Mouse (Mus musculus) midbrain, embryonic 12.5 days (tissue): ENCODE measurements around the gene Slc7a6os. TPM values are rescaled to one million over a fixed set of nuclear protein-coding genes. Genes with fewer than 3 reads are reported as not detected.
A peak's percentile ranks its signal among the peaks of the same experiment; 100 is the strongest.
"Not testable (repeated sequence)": the region's sequence is repeated elsewhere in the genome, so short reads cannot be mapped to it uniquely, and the experiment has no call there.

Source experiments
- ATAC-seq: fragments of 200-750 bp; cut with Nextera tagmentation; 2 replicates; pipeline ENCODE4 v1.8.0; 2017; ENCODE audit warnings: low read depth, moderate TSS enrichment, moderate library complexity; ENCODE audit not compliant: low FRiP score
- H3K27ac ChIP-seq: fragments of 300-500 bp; sonication (generic); replicated peaks from 2 replicates; pipeline ENCODE4 v1.5.1; 2016; ENCODE audit warnings: mild to moderate bottlenecking
- H3K27me3 ChIP-seq: fragments of 300-500 bp; sonication (generic); 2 replicates; pipeline ENCODE4 v1.6.1; 2016; ENCODE audit warnings: mild to moderate bottlenecking
- H3K36me3 ChIP-seq: fragments of 300-500 bp; sonication (generic); 2 replicates; pipeline ENCODE4 v1.6.1; 2016
- H3K4me1 ChIP-seq: fragments of 300-500 bp; sonication (generic); 2 replicates; pipeline ENCODE4 v1.6.1; 2016
- H3K4me2 ChIP-seq: fragments of 300-500 bp; sonication (generic); replicated peaks from 2 replicates; pipeline ENCODE4 v1.6.1; 2016; ENCODE audit warnings: mild to moderate bottlenecking, moderate library complexity
- H3K4me3 ChIP-seq: fragments of 300-500 bp; sonication (generic); 2 replicates; pipeline ENCODE4 v1.5.1; 2016; ENCODE audit warnings: mild to moderate bottlenecking
- H3K9ac ChIP-seq: fragments of 300-500 bp; sonication (generic); replicated peaks from 2 replicates; pipeline ENCODE4 v1.6.1; 2016; ENCODE audit warnings: mild to moderate bottlenecking, moderate library complexity
- H3K9me3 ChIP-seq: fragments of 300-500 bp; sonication (generic); 2 replicates; pipeline ENCODE4 v1.6.1; 2016; ENCODE audit warnings: mild to moderate bottlenecking
- whole genome bisulfite sequencing: fragments of 180-500 bp; shearing (Covaris S2); methylation state at CpG from one replicate; pipeline ENCODE4 v1.1.7; 2016; 5-methylcytosine and 5-hydroxymethylcytosine counted together
- polyA plus RNA-seq: library from polyadenylated mRNA; unstranded; fragments of >200 nt; fragmentation: Nextera tagmentation; extraction: Ambion mirVana; gene quantifications from 2 replicates; pipeline ENCODE4 v1.2.1, GENCODE M21; 2016

The Slc7a6os gene
- polyA plus RNA-seq, 1 experiment from 2014 or later = 39.4 TPM

DNA sequence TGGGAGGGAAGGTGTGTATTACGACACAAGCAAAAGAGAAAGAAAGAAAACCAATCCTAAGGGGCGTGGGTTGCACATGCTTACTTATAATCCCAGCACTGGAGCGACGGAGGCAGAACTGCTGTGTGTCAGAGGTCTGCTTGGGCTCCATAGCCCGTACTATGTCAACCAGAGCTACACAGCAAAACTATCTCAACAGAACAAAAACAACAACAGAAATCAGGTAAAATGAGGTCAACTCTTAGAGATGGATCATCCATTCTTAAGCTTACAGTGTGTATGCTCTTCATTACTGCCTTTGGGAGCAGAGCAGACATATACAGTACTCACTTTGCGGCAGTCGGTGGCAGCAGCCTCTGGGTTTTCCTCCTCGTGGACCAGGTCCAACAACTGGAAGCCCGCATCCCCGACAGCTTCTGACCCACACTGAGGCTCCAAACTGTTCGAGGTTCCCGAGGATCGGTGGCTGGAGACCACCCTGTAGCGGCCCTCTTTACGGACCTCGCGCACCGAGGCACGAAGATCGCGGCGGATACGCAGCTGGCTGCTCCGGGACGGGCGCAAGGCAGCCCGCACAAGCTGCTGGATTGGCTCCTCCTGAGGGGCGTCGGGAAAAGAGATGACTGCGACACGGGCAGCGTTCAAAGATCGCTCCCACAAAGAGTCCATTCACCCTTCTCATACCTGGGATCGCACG is 552 bp downstream of the Slc7a6os start:
- H3K4me3 ChIP-seq = peak overlapping the region; percentile 83
- peaks cover 40% of the 10 kb centered on the region for H3K36me3 ChIP-seq
- peak overlapping the region; percentile 87 for H3K4me2 ChIP-seq
- peak; percentile 71 for ATAC-seq
- H3K4me1 ChIP-seq = peaks cover 14% of the 10 kb centered on the region
- peak overlapping the region; percentile 90 for H3K9ac ChIP-seq
- H3K9me3 ChIP-seq = no peaks in the 10 kb centered on the region
- no peaks in the 10 kb centered on the region for H3K27me3 ChIP-seq
- WGBS = under 1% methylated on average over 35 of the region's 35 CpGs
- H3K27ac ChIP-seq = peak overlapping the region; percentile 92

- not testable (repeated sequence) for H3K4me3 ChIP-seq, ATAC-seq, H3K9ac ChIP-seq, H3K4me1 ChIP-seq, H3K27me3 ChIP-seq, H3K9me3 ChIP-seq, H3K4me2 ChIP-seq, H3K27ac ChIP-seq
- H3K36me3 ChIP-seq = peaks cover 81% of the 10 kb centered on the region
- WGBS = 89% methylated on average over 3 of the region's 3 CpGs
These were observed 11.1 kb downstream of the Slc7a6os start for GRCm38 (mm10) chr8:106199596-106199995.

- H3K9ac ChIP-seq = no peak overlapping the region
- H3K36me3 ChIP-seq = peaks cover 83% of the 10 kb centered on the region
- H3K9me3 ChIP-seq = no peaks in the 10 kb centered on the region
- H3K27ac ChIP-seq = no peak overlapping the region
- 9% methylated on average over 1 of the region's 1 CpGs for WGBS
- no peak overlapping the region for H3K4me2 ChIP-seq
- no peak overlapping the region for H3K4me3 ChIP-seq
- peaks cover 3% of the 10 kb centered on the region; the same call in 1 of the 2 replicates for H3K4me1 ChIP-seq
- ATAC-seq = no peak
- H3K27me3 ChIP-seq = no peaks in the 10 kb centered on the region
These were observed 12.0 kb downstream of the Slc7a6os start for GRCm38 (mm10) chr8:106198741-106199140.

DNA sequence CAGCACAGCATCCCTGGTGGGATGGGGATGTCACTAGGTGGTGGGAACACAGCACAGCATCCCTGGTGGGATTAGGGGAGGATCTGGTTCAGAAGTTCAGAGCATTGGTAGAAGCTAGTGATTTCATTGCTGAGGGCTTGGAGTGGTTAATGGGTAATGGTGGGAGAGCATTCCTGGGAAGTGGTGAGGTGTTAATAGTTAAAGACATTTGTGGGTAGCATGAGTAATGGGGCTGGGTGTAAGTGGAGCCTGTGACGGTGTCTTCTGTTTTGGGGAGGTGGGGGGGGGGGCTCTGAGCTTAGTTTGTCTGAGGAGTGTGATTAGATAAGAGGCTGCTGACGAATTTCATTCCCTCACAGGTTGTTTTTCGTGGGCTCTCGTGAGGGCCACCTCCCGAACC is 16.7 kb downstream of the Slc7a6os start:
- Histone ChIP-seq H3K36me3 (peaks cover 83% of the 10 kb centered on the region), H3K27me3 (no peaks in the 10 kb centered on the region), H3K4me1 (peaks cover 3% of the 10 kb centered on the region; the same call in 1 of the 2 replicates), H3K4me2 (no peak overlapping the region), H3K4me3 (no peak overlapping the region), H3K9me3 (no peaks in the 10 kb centered on the region), H3K27ac (no peak overlapping the region), H3K9ac (no peak overlapping the region)
- ATAC-seq = no peak
- 87% methylated on average over 5 of the region's 5 CpGs for WGBS

- Histone ChIP-seq H3K4me2 (no peak overlapping the region), H3K9me3 (no peaks in the 10 kb centered on the region), H3K4me3 (no peak overlapping the region), H3K9ac (no peak overlapping the region), H3K27ac (no peak overlapping the region), H3K27me3 (no peaks in the 10 kb centered on the region), H3K4me1 (no peaks in the 10 kb centered on the region), H3K36me3 (peaks cover 80% of the 10 kb centered on the region)
- no peak for ATAC-seq
- WGBS = 94% methylated on average over 6 of the region's 6 CpGs
These were observed 17.6 kb downstream of the Slc7a6os start for GRCm38 (mm10) chr8:106193162-106193561.

- Histone ChIP-seq H3K4me1 (no peaks in the 10 kb centered on the region), H3K36me3 (peaks cover 84% of the 10 kb centered on the region), H3K27ac (no peak overlapping the region), H3K4me3 (no peak overlapping the region), H3K9me3 (no peaks in the 10 kb centered on the region), H3K27me3 (no peaks in the 10 kb centered on the region), H3K9ac (no peak overlapping the region), H3K4me2 (no peak overlapping the region)
- ATAC-seq = no peak
- 87% methylated on average over 5 of the region's 5 CpGs for whole genome bisulfite sequencing
These were observed 19.1 kb downstream of the Slc7a6os start for GRCm38 (mm10) chr8:106191639-106192038.

DNA sequence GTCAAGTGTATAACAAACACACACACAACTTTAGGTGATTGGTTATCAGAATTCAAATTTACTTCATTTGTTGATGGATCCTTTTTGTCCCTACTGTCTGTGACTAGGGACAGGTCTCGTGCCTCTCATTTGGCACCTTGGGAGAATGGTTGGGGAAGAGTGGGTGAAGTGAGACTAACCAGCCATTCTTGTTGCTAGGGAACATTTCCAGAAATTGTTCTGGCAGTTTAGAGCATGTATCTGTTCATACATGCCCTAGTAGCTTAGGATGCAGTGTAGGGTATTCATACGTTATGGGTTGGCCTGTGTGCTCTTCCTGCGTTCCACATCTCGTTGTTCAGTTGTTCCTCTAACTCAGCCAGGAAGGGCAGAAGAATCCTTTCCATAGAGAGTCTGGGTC is 21.6 kb downstream of the Slc7a6os start:
- Histone ChIP-seq H3K4me1 (no peaks in the 10 kb centered on the region), H3K4me2 (no peak overlapping the region), H3K27ac (no peak overlapping the region), H3K36me3 (peaks cover 69% of the 10 kb centered on the region), H3K9me3 (no peaks in the 10 kb centered on the region), H3K4me3 (no peak overlapping the region), H3K9ac (no peak overlapping the region), H3K27me3 (no peaks in the 10 kb centered on the region)
- 96% methylated on average over 4 of the region's 4 CpGs for WGBS
- no peak for ATAC-seq

- Histone ChIP-seq H3K4me1 (no peaks in the 10 kb centered on the region), H3K9me3 (no peaks in the 10 kb centered on the region), H3K27ac (no peak overlapping the region), H3K27me3 (no peaks in the 10 kb centered on the region), H3K4me2 (no peak overlapping the region), H3K36me3 (peaks cover 48% of the 10 kb centered on the region), H3K9ac (no peak overlapping the region), H3K4me3 (no peak overlapping the region)
- no peak for ATAC-seq
- 96% methylated on average over 3 of the region's 3 CpGs for WGBS
These were observed 24.3 kb downstream of the Slc7a6os start for GRCm38 (mm10) chr8:106186394-106186793.

- Histone ChIP-seq H3K36me3 (peaks cover 41% of the 10 kb centered on the region), H3K4me2 (no peak overlapping the region), H3K9ac (no peak overlapping the region), H3K27me3 (no peaks in the 10 kb centered on the region), H3K9me3 (no peaks in the 10 kb centered on the region), H3K4me1 (no peaks in the 10 kb centered on the region), H3K27ac (no peak overlapping the region), H3K4me3 (no peak overlapping the region)
- 91% methylated on average over 8 of the region's 8 CpGs for WGBS
- no peak for ATAC-seq
These were observed 25.0 kb downstream of the Slc7a6os start for GRCm38 (mm10) chr8:106185628-106186270.

GRCm38 (mm10) chr8:106178428-106178827 is 32.3 kb downstream of the Slc7a6os start:
- Histone ChIP-seq H3K9ac (no peak overlapping the region), H3K9me3 (no peaks in the 10 kb centered on the region), H3K27me3 (no peaks in the 10 kb centered on the region), H3K27ac (no peak overlapping the region), H3K4me2 (no peak overlapping the region), H3K4me1 (peaks cover 13% of the 10 kb centered on the region), H3K36me3 (peaks cover 10% of the 10 kb centered on the region; the same call in 1 of the 2 replicates), H3K4me3 (no peak overlapping the region)
- 90% methylated on average over 2 of the region's 2 CpGs for WGBS
- no peak for ATAC-seq

GRCm38 (mm10) chr8:106177594-106177993 is 33.1 kb downstream of the Slc7a6os start:
- Histone ChIP-seq H3K9ac (no peak overlapping the region), H3K27me3 (no peaks in the 10 kb centered on the region), H3K4me1 (peaks cover 13% of the 10 kb centered on the region), H3K4me2 (no peak overlapping the region), H3K27ac (no peak overlapping the region), H3K9me3 (no peaks in the 10 kb centered on the region), H3K36me3 (peaks cover 9% of the 10 kb centered on the region; the same call in 1 of the 2 replicates), H3K4me3 (no peak overlapping the region)
- no peak for ATAC-seq
- WGBS = 89% methylated on average over 1 of the region's 1 CpGs

DNA sequence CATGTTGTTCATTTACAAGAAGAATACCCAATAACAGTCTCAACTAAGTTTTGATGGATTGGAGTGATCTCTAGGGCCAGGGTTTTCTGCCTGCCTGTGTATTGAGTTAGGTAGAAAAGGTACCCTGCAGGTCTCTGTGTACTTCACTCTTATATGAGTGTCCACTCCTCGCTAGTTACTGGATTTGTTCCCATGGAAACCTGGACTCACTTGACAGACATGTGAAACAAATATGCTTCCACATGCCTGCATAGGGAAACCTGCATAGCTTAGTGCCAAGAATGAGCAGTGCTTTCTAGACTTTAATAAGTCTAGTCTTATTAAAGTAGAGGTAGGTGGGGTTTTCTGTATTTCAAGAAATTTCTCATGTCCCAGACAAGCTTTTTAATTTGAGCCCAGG is 33.8 kb downstream of the Slc7a6os start:
- 15% methylated on average over 1 of the region's 1 CpGs for WGBS
- peaks cover 9% of the 10 kb centered on the region; the same call in 1 of the 2 replicates for H3K36me3 ChIP-seq
- H3K9me3 ChIP-seq = no peaks in the 10 kb centered on the region
- peaks cover 13% of the 10 kb centered on the region for H3K4me1 ChIP-seq
- no peak overlapping the region for H3K9ac ChIP-seq
- H3K27me3 ChIP-seq = no peaks in the 10 kb centered on the region
- H3K4me3 ChIP-seq = no peak overlapping the region
- no peak overlapping the region for H3K27ac ChIP-seq
- H3K4me2 ChIP-seq = no peak overlapping the region
- no peak for ATAC-seq
